Mouse (Mus musculus) lung, adult 2 months (tissue): Measurements from ENCODE around the gene B3gnt2.

Source experiments
- CTCF ChIP-seq: fragments of 200-500 bp; IDR thresholded peaks from 2 replicates; pipeline ENCODE4 v1.5.1; 2011; ENCODE audit warnings: mild to moderate bottlenecking, low read length, control low read depth; ENCODE audit not compliant: insufficient read depth
- POLR2A ChIP-seq: fragments of 200-500 bp; IDR thresholded peaks from 2 replicates; pipeline ENCODE4 v1.6.1; 2011; ENCODE audit warnings: low read depth, mild to moderate bottlenecking, control low read depth, low read length, borderline replicate concordance; ENCODE audit errors: extremely low read depth

DNA sequence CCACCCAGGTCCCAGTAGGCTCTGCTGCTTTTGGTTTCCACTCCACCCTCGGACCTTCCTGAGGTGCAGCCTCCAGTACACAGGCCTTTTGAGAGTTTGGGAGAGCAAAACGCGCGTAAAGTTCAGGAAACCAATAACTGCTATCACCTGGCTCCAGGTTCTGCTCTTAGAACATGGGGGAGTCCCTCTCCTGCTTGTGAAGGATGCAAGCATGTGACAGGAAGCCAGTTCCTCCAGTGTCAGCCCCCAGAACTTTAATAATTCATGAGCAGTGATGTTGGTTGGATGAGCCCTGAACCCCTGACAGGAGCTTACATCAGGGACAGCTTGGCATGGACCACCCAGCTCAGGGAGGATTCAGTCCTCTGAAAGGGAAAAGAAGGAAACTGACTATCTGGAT is 18.9 kb upstream of the B3gnt2 start:
- TF ChIP-seq CTCF (no peak), POLR2A (no peak)
